Mouse (Mus musculus): ENCODE results near the gene Pnkp. TPM values are rescaled to one million over a fixed set of nuclear protein-coding genes. Genes with fewer than 3 reads are reported as not detected.

Pnkp gene
- total and polyA plus RNA-seq, 3 experiments: 14.8 to 41.6 (median 22.2) TPM

DNA sequence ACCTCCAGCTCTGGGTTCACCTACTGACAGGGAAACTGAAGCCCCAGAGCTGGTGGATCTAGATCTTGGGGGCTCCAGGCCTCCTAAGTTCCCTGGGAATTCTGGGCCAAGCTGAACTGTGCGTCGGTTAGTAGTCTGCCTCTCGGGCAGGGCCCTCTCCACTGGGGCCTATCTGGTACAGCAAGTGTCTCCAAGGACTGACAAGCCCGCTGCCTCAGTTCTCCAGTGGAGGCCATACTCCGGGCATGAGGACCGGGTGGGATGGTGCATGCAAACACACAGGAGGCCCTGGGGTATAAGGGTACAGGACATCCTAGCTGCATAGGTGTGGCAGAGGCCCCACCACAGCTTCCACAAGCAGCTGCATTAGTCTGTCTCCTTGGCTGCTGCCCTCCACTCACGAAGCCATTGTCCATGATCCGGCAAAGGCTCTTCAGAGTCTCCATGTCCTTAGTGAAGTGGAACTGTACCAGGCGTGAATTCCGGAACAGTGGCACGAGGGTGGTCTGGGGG is 7.1 kb downstream of the Pnkp start:
- Histone ChIP-seq H3K4me1 (ENCODE audit: control insufficient read depth in 1 of 2, insufficient read depth in 2 of 2) (peaks cover 39 to 65% of the 10 kb centered on the region in 2 experiments), H3K4me2 (ENCODE audit: insufficient read depth, low read depth, poor library complexity, severe bottlenecking) (no peak overlapping the region), H3K9me3 (replicated peaks; ENCODE audit: low read length) (no peaks in the 10 kb centered on the region), H3K79me2 (replicated peaks; ENCODE audit: control insufficient read depth, extremely low read depth, insufficient read depth, poor library complexity, severe bottlenecking) (no peaks in the 10 kb centered on the region), H3K36me3 (replicated peaks in 1 of 2; ENCODE audit: control insufficient read depth in 1 of 2, insufficient read depth in 1 of 2, low read length in 1 of 2) (peaks cover 41 to 72% of the 10 kb centered on the region in 2 experiments), H3K9ac (ENCODE audit: insufficient read depth, low read depth) (no peak overlapping the region), H3K4me3 (replicated peaks in 1 of 3; ENCODE audit: low read depth in 2 of 3, low read length in 2 of 3, poor library complexity in 1 of 3) (no peak overlapping the region), H3K27me3 (replicated peaks) (peaks cover 6% of the 10 kb centered on the region), H3K27ac (ENCODE audit: insufficient read depth, low read depth) (no peak overlapping the region)
- DNase-seq (ENCODE audit: extremely low read depth): no peak
- TF ChIP-seq PAX5 (IDR thresholded peaks at IDR 0.05; ENCODE audit: low read length) (no peak), MYC (IDR thresholded peaks at IDR 0.05; ENCODE audit: low read depth, low read length) (no peak), MAZ (IDR thresholded peaks at IDR 0.05; ENCODE audit: low read depth, low read length) (no peak), SMC3 (IDR thresholded peaks at IDR 0.05; ENCODE audit: low read depth, low read length) (no peak), E2F4 (IDR thresholded peaks at IDR 0.05; ENCODE audit: insufficient replicate concordance, low read depth, low read length) (no peak), ZKSCAN1 (IDR thresholded peaks at IDR 0.05; ENCODE audit: borderline replicate concordance, low read depth, low read length) (no peak), MXI1 (IDR thresholded peaks at IDR 0.05; ENCODE audit: low read depth, low read length) (no peak), TCF12 (IDR thresholded peaks at IDR 0.05; ENCODE audit: low read depth, low read length) (no peak)
- dilution Hi-C loops (cut with MboI; ENCODE audit: extremely low pct_ligation_motif_present, extremely low pct_unique_long_range_greater_than_20kb, low sequenced_read_pairs) (no loop called here), in situ Hi-C loops (cut with MboI; ENCODE audit: low pct_ligation_motif_present, low pct_unique_long_range_greater_than_20kb, low sequenced_read_pairs) (no loop called here)

DNA sequence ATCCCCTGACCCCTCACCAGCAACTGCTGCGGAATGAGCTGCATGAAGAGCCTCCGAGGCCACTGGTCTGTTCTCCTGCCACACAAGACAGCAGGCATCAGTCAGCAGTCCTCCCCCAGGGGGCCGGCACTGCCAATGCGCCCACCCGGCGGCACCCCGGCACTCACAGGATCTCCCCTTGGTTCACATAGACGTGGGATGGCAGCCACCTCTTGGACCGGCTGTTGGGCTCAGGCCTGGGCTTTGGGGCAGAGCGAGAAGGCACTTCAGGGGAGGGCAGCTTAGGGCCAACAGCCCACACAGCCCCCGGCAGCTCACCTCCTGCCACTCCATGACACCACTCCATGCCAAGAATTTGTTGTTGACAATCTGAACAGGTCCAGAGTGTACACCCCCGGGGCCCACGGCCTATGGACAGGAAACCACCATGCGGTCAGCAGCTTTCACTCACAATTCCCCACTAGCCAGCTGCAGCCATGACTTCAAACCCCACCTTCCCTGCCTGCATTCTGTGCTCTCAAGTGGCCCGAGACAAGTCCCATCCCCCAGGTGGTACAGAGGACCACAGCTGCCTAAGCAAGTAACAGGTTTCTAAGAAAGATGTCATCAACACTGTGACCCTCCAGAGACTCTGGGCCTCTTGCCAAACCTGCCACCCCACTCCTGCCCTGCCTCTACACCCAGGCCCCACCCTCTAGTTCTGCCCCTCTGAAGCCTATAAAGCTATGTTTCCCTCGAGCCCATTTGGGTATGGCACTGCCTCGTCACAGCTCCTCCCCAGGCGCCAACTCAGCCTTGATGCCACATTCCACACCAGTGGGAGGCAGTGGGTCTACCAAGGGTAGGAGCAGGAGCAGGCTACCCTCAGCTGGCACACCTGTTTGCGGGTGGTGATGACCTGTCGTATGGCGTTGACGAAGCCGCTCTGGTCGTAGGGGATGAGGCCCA is 7.9 kb downstream of the Pnkp start:
- in situ Hi-C loops (cut with MboI; ENCODE audit: low pct_ligation_motif_present, low pct_unique_long_range_greater_than_20kb, low sequenced_read_pairs): no loop called here
- dilution Hi-C loops (cut with MboI; ENCODE audit: extremely low pct_ligation_motif_present, extremely low pct_unique_long_range_greater_than_20kb, low sequenced_read_pairs): no loop called here
- Histone ChIP-seq H3K36me3 (replicated peaks in 1 of 2; ENCODE audit: control insufficient read depth in 1 of 2, insufficient read depth in 1 of 2, low read length in 1 of 2) (peaks cover 41 to 65% of the 10 kb centered on the region in 2 experiments), H3K4me3 (replicated peaks in 1 of 3; ENCODE audit: low read depth in 2 of 3, low read length in 2 of 3, poor library complexity in 1 of 3) (no peak overlapping the region), H3K79me2 (replicated peaks; ENCODE audit: control insufficient read depth, extremely low read depth, insufficient read depth, poor library complexity, severe bottlenecking) (no peaks in the 10 kb centered on the region), H3K4me2 (ENCODE audit: insufficient read depth, low read depth, poor library complexity, severe bottlenecking) (no peak overlapping the region), H3K4me1 (ENCODE audit: control insufficient read depth in 1 of 2, insufficient read depth in 2 of 2) (peaks cover 39 to 63% of the 10 kb centered on the region in 2 experiments), H3K9me3 (replicated peaks; ENCODE audit: low read length) (no peaks in the 10 kb centered on the region), H3K27ac (ENCODE audit: insufficient read depth, low read depth) (0 out of 2 replicates have a peak overlapping the region, but pooled peaks have one; percentile 12), H3K27me3 (replicated peaks) (peaks cover 11% of the 10 kb centered on the region), H3K9ac (ENCODE audit: insufficient read depth, low read depth) (no peak overlapping the region)
- no peak for TF ChIP-seq IRF4 (IDR thresholded peaks at IDR 0.05; ENCODE audit: low read depth, low read length)
- no peak for TF ChIP-seq POLR2A (IDR thresholded peaks at IDR 0.05; ENCODE audit: low read depth, low read length)
- TF ChIP-seq ETS1 (conservative IDR thresholded peaks at IDR 0.05; ENCODE audit: low read depth, low read length): no peak
- TF ChIP-seq TCF12 (IDR thresholded peaks at IDR 0.05; ENCODE audit: low read depth, low read length): peak; percentile 34; the same call in 1 of the 2 replicates
- no peak for TF ChIP-seq ZNF384 (IDR thresholded peaks at IDR 0.05; ENCODE audit: low read depth, low read length)
- no peak for DNase-seq (ENCODE audit: extremely low read depth)
